Mouse (Mus musculus): ENCODE results near the gene Bri3bp.
"Not testable (repeated sequence)": the region's sequence is repeated elsewhere in the genome, so short reads cannot be mapped to it uniquely, and the experiment has no call there.

Bri3bp gene

GRCm38 (mm10) chr5:125441234-125442114, at the start of gene Bri3bp:
Bri3bp (plus strand) TSS chr5:125441568.
- peak; percentile 38 to 51 for DNase-seq

- DNase-seq: peak; percentile 86 to 89
Observed at GRCm38 (mm10) chr5:125391609-125392008, 49.8 kb upstream of the Bri3bp start.

- DNase-seq: not testable (repeated sequence)
Observed at GRCm38 (mm10) chr5:125392176-125392575, 49.2 kb upstream of the Bri3bp start.

- peak in 1 of 2 experiments; percentile 58 for DNase-seq
Observed at GRCm38 (mm10) chr5:125392618-125392976, 48.8 kb upstream of the Bri3bp start.

- peak; percentile 98 for DNase-seq
Observed at GRCm38 (mm10) chr5:125392977-125393621, 48.3 kb upstream of the Bri3bp start.

- peak; percentile 86 for DNase-seq
Observed at GRCm38 (mm10) chr5:125393622-125394603, 47.5 kb upstream of the Bri3bp start.

GRCm38 (mm10) chr5:125395008-125395407, 46.4 kb upstream of the Bri3bp start:
- no peak for DNase-seq

GRCm38 (mm10) chr5:125400903-125401302, 40.5 kb upstream of the Bri3bp start:
- DNase-seq: no peak

- DNase-seq: no peak
Observed at GRCm38 (mm10) chr5:125402476-125402875, 38.9 kb upstream of the Bri3bp start.

- no peak for DNase-seq
Observed at GRCm38 (mm10) chr5:125402991-125403390, 38.4 kb upstream of the Bri3bp start.

GRCm38 (mm10) chr5:125403481-125404465, 37.6 kb upstream of the Bri3bp start:
- peak; percentile 81 to 83 for DNase-seq

- no peak for DNase-seq
Observed at GRCm38 (mm10) chr5:125404536-125404902, 36.8 kb upstream of the Bri3bp start.

GRCm38 (mm10) chr5:125404903-125405545, 36.3 kb upstream of the Bri3bp start:
- no peak for DNase-seq

GRCm38 (mm10) chr5:125405546-125406248, 35.7 kb upstream of the Bri3bp start:
- peak; percentile 85 to 94 for DNase-seq

- DNase-seq: peak; percentile 70 to 72
Observed at GRCm38 (mm10) chr5:125406322-125407016, 34.9 kb upstream of the Bri3bp start.

- DNase-seq: no peak
Observed at GRCm38 (mm10) chr5:125407020-125407830, 34.1 kb upstream of the Bri3bp start.

- no peak for DNase-seq
Observed at GRCm38 (mm10) chr5:125407910-125408575, 33.3 kb upstream of the Bri3bp start.

GRCm38 (mm10) chr5:125408842-125409241, 32.5 kb upstream of the Bri3bp start:
- DNase-seq: peak; percentile 80 to 91
